Mouse (Mus musculus) layer of hippocampus, postnatal 36 days (tissue): Measurements from ENCODE around the gene Musk. TPM values are rescaled to one million over a fixed set of nuclear protein-coding genes. Genes with fewer than 3 reads are reported as not detected.
"Not testable (repeated sequence)": the region's sequence is repeated elsewhere in the genome, so short reads cannot be mapped to it uniquely, and the experiment has no call there.

Experiments used
- DNase-seq, 2 experiments: peaks; one replicate each; pipeline ENCODE4 v3.0.0; 2022
- total RNA-seq, 2 experiments: library from RNA; stranded (reverse); gene quantifications; 2 replicates each; pipeline ENCODE4 v1.2.3; 2021

The Musk gene
- 1 to 10 TPM; 1.3 to 2.2 TPM for total RNA-seq

GRCm38 (mm10) chr4:58285687-58286086, at the start of gene Musk:
Musk (plus strand) TSS chr4:58285960.
- no peak for DNase-seq

- DNase-seq: no peak
Measured at GRCm38 (mm10) chr4:58240416-58240815, 45.3 kb upstream of the Musk start.

- no peak for DNase-seq
Measured at GRCm38 (mm10) chr4:58245544-58245943, 40.2 kb upstream of the Musk start.

- DNase-seq: no peak
Measured at GRCm38 (mm10) chr4:58252381-58252780, 33.4 kb upstream of the Musk start.

- no peak for DNase-seq
Measured at GRCm38 (mm10) chr4:58253410-58253809, 32.4 kb upstream of the Musk start.

GRCm38 (mm10) chr4:58260767-58261166, 25.0 kb upstream of the Musk start:
- not testable (repeated sequence) for DNase-seq

GRCm38 (mm10) chr4:58266294-58266693, 19.5 kb upstream of the Musk start:
- DNase-seq: no peak

GRCm38 (mm10) chr4:58268897-58269542, 16.7 kb upstream of the Musk start:
- no peak for DNase-seq

- DNase-seq: no peak
Measured at GRCm38 (mm10) chr4:58269961-58270360, 15.8 kb upstream of the Musk start.

- DNase-seq: no peak
Measured at GRCm38 (mm10) chr4:58270956-58271355, 14.8 kb upstream of the Musk start.

GRCm38 (mm10) chr4:58271504-58272162, 14.1 kb upstream of the Musk start:
- no peak for DNase-seq

- DNase-seq: no peak
Measured at GRCm38 (mm10) chr4:58275261-58275895, 10.4 kb upstream of the Musk start.

- no peak for DNase-seq
Measured at GRCm38 (mm10) chr4:58278368-58278767, 7.4 kb upstream of the Musk start.

- DNase-seq: no peak
Measured at GRCm38 (mm10) chr4:58280121-58280520, 5.6 kb upstream of the Musk start.

- DNase-seq: no peak
Measured at GRCm38 (mm10) chr4:58286368-58287090, 769 bp downstream of the Musk start.

GRCm38 (mm10) chr4:58288753-58289152, 3.0 kb downstream of the Musk start:
- no peak for DNase-seq

GRCm38 (mm10) chr4:58291828-58292227, 6.1 kb downstream of the Musk start:
- DNase-seq: no peak

- no peak for DNase-seq
Measured at GRCm38 (mm10) chr4:58293099-58293498, 7.3 kb downstream of the Musk start.

- DNase-seq: no peak
Measured at GRCm38 (mm10) chr4:58303862-58304261, 18.1 kb downstream of the Musk start.

- DNase-seq: no peak
Measured at GRCm38 (mm10) chr4:58304564-58304963, 18.8 kb downstream of the Musk start.

GRCm38 (mm10) chr4:58307421-58307820, 21.7 kb downstream of the Musk start:
- DNase-seq: no peak

- DNase-seq: no peak
Measured at GRCm38 (mm10) chr4:58313344-58313743, 27.6 kb downstream of the Musk start.

GRCm38 (mm10) chr4:58314942-58315508, 29.3 kb downstream of the Musk start:
- no peak for DNase-seq
